8 mouse cellular contexts compared by ENCODE assay signal in genomic region chr15:93575884-93576283, GRCm38 (mm10). TPM values are rescaled to one million over a fixed set of nuclear protein-coding genes. Genes with fewer than 3 reads are reported as not detected.
DNase-seq lines count a peak whose midpoint lies in the region; ATAC-seq and TF ChIP-seq lines count a peak whose summit lies in the region.

No protein-coding gene starts in this region.

- no peak overlapping the region for H3K4me2 ChIP-seq in midbrain, embryonic 14.5 days (ENCODE audit: low read length)
- H3K4me2 ChIP-seq in stomach, embryonic 16.5 days (ENCODE audit: low read depth, low read length): no peak overlapping the region

- no peak overlapping the region for H3K9ac ChIP-seq in midbrain, embryonic 14.5 days (replicated peaks; ENCODE audit: low read length)
- H3K9ac ChIP-seq in stomach, embryonic 16.5 days (ENCODE audit: low read length): no peak overlapping the region

- 12% methylated on average over 5 of the region's 5 CpGs for whole genome bisulfite sequencing in midbrain, embryonic 14.5 days
- WGBS in stomach, embryonic 16.5 days: 8% methylated on average over 5 of the region's 5 CpGs

- TF ChIP-seq POLR2A in cortical plate, adult 2 months (IDR thresholded peaks at IDR 0.05; ENCODE audit: extremely low read depth, insufficient read depth, low read length): no peak

- peak; percentile 79 to 97 for DNase-seq in adrenal gland, adult (ENCODE audit: inconsistent age in 2 of 2, low spot score in 1 of 2)
- peak; percentile 77 for DNase-seq in gastrocnemius, postnatal 10 days
- peak; percentile 73 for DNase-seq in kidney, adult 11 months
- peak; percentile 83 for DNase-seq in left cerebral cortex, postnatal 4 days
- peak; percentile 93 for DNase-seq in midbrain, embryonic 14.5 days

- H3K27me3 ChIP-seq in C2C12 (ENCODE audit: control insufficient read depth, insufficient read depth, insufficient read length): no peaks in the 10 kb centered on the region
- H3K27me3 ChIP-seq in midbrain, embryonic 14.5 days (ENCODE audit: control insufficient read depth, insufficient read depth, low read length): no peaks in the 10 kb centered on the region
- H3K27me3 ChIP-seq in stomach, embryonic 16.5 days (ENCODE audit: control insufficient read depth, insufficient read depth, low read length): no peaks in the 10 kb centered on the region

- H3K4me1 ChIP-seq in cortical plate, adult 2 months (ENCODE audit: control insufficient read depth, insufficient read depth, low read length): peaks cover 2% of the 10 kb centered on the region; the same call in 1 of the 2 replicates
- no peaks in the 10 kb centered on the region for H3K4me1 ChIP-seq in midbrain, embryonic 14.5 days (ENCODE audit: control insufficient read depth, insufficient read depth, low read length)
- no peaks in the 10 kb centered on the region; the same call in 1 of the 2 replicates for H3K4me1 ChIP-seq in stomach, embryonic 16.5 days (ENCODE audit: control insufficient read depth, insufficient read depth, low read length)

- H3K27ac ChIP-seq in cortical plate, adult 2 months (ENCODE audit: insufficient read depth, low read length): no peak overlapping the region
- H3K27ac ChIP-seq in midbrain, embryonic 14.5 days (replicated peaks; ENCODE audit: low read depth, low read length): no peak overlapping the region
- H3K27ac ChIP-seq in stomach, embryonic 16.5 days (ENCODE audit: low read length): no peak overlapping the region

- ATAC-seq in midbrain, embryonic 14.5 days (ENCODE audit: low FRiP score, low TSS enrichment): no peak
- peak; percentile 73; the same call in 1 of the 2 replicates for ATAC-seq in stomach, embryonic 16.5 days (ENCODE audit: insufficient read depth, low FRiP score)

- intact Hi-C loops in left cerebral cortex, postnatal 4 days (cut with DNase I): loop anchor here (5.0 to 10.0 kb wide), 3 partner anchors 49 to 311 kb away; no protein-coding TSS in a partner anchor

- H3K36me3 ChIP-seq in C2C12 (ENCODE audit: control insufficient read depth, insufficient read depth): no peaks in the 10 kb centered on the region
- no peaks in the 10 kb centered on the region for H3K36me3 ChIP-seq in midbrain, embryonic 14.5 days (ENCODE audit: control insufficient read depth, insufficient read depth, low read length)
- 0 out of 2 replicates have a peak, but pooled peaks cover 5% of the 10 kb centered on the region for H3K36me3 ChIP-seq in stomach, embryonic 16.5 days (ENCODE audit: control insufficient read depth, insufficient read depth, low read length)

- no peaks in the 10 kb centered on the region for H3K79me2 ChIP-seq in C2C12 (ENCODE audit: control insufficient read depth, insufficient read depth)

- H3K9me3 ChIP-seq in midbrain, embryonic 14.5 days (ENCODE audit: control insufficient read depth, low read length): no peaks in the 10 kb centered on the region; the same call in 1 of the 2 replicates
- 0 out of 2 replicates have a peak, but pooled peaks cover 2% of the 10 kb centered on the region for H3K9me3 ChIP-seq in stomach, embryonic 16.5 days (replicated peaks; ENCODE audit: control insufficient read depth, low read length)

- no peaks in the 10 kb centered on the region for H3K79me3 ChIP-seq in C2C12 (ENCODE audit: low read depth)

- peak; percentile 44 for TF ChIP-seq CTCF in C2C12 (IDR thresholded peaks at IDR 0.05; ENCODE audit: control insufficient read depth, insufficient read depth, insufficient read length)
- peak; percentile 84 for TF ChIP-seq CTCF in cortical plate, adult 2 months (IDR thresholded peaks at IDR 0.05; ENCODE audit: extremely low read depth, insufficient read depth, low read length)

- no peak overlapping the region for H3ac ChIP-seq in C2C12 (ENCODE audit: control insufficient read depth, insufficient read length, low read depth)

- no peak overlapping the region for H3K4me3 ChIP-seq in C2C12 (ENCODE audit: insufficient read depth, poor library complexity, severe bottlenecking)
- no peak overlapping the region for H3K4me3 ChIP-seq in cortical plate, adult 2 months (ENCODE audit: insufficient read depth, low read length)
- no peak overlapping the region for H3K4me3 ChIP-seq in midbrain, embryonic 14.5 days (replicated peaks; ENCODE audit: low read depth, low read length)
- no peak overlapping the region for H3K4me3 ChIP-seq in stomach, embryonic 16.5 days (replicated peaks; ENCODE audit: low read length)

TF ChIP-seq in C2C12, 6 proteins besides CTCF, POLR2A, EP300 and RAD21:
- TF ChIP-seq MAX (IDR thresholded peaks at IDR 0.05): no peak
- no peak for TF ChIP-seq MYOD1 (IDR thresholded peaks at IDR 0.05; ENCODE audit: control insufficient read depth, insufficient read length, low read depth)

RNA-seq across cellular contexts. Expression of gene Prickle1, which starts 19.8 kb away (rescaled TPM):
- 7.4 TPM for polyA plus RNA-seq in C2C12 (2012; fragmentation: generic; extraction: Trizol)
- 51.8 and 53.1 TPM in 2 replicates for polyA plus RNA-seq in cortical plate, adult 2 months (2012; rRNA removed)
- 10 to 100 TPM in 1 of 2 experiments, 1 to 10 TPM in 1; 8.1 to 10.6 TPM for total RNA-seq in gastrocnemius, postnatal 10 days (2021)
- 10 to 100 TPM; 43.6 to 49.4 TPM for total RNA-seq in left cerebral cortex, postnatal 4 days (2021)
- polyA plus RNA-seq in midbrain, embryonic 14.5 days (2014; fragmentation: Nextera tagmentation; extraction: Ambion mirVana): 8.2 and 11.6 TPM in 2 replicates
- polyA plus RNA-seq in stomach, embryonic 16.5 days (2015; fragmentation: Nextera tagmentation; extraction: Ambion mirVana): 20.2 and 21.7 TPM in 2 replicates
